Mouse (Mus musculus): ENCODE measurements at regions not wholly inside any gene's neighbourhood (a gene's known extent, or its start where the extent isn't known, plus 50 kb on each side); places are given as distances from the start of the nearest gene placed in this dataset.

DNA sequence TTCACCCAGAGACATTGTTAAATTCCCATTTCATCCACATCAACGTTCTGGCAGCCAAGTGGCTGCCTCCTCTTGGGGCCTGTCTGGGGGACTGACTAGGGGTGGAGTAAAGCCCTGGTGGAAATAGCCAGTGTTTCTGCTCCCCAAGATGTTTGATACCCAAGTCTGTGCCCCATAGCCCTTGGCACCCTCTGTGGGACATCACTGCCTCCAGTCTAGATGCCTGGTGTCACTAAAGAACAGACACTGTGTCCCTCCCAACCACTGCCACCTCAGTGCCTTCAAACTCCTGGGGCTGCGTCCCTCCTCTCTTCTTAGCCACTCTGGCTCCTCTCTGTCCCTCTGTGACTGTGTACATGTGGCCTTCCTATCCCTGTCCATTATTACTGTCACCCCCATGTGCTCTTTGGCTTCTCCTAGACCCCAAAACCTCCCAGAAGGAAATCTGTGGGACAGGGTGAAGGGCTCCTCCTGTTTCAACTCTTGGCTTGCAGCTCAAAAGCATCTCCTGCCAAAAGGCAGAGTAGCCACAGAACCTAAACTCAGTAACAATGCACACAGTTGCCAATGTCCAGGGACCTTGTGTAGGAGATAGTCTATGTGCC, 224.8 kb upstream of the Irx4 start:
- no peak for ATAC-seq (ENCODE audit: low TSS enrichment)

DNA sequence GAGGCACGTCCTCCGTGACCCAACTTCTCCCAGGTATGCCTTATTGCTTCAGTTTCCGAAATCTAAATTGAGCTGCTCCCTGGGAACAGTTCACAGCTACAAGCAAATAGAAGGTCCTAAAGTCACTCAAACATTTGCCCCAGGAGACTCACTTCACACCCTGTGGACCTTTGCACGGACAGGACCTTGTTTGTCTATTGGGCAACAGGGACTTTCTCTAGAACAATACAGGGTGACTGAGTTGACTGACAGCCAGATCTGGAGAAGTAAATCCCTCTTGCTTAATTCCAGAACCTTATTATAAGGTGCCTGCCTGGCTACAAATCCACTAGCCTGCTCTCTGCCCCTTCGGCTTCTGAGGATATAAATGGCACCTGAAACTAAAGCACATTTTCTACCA, 220.5 kb upstream of the Irx4 start:
- ATAC-seq (ENCODE audit: low TSS enrichment): no peak

DNA sequence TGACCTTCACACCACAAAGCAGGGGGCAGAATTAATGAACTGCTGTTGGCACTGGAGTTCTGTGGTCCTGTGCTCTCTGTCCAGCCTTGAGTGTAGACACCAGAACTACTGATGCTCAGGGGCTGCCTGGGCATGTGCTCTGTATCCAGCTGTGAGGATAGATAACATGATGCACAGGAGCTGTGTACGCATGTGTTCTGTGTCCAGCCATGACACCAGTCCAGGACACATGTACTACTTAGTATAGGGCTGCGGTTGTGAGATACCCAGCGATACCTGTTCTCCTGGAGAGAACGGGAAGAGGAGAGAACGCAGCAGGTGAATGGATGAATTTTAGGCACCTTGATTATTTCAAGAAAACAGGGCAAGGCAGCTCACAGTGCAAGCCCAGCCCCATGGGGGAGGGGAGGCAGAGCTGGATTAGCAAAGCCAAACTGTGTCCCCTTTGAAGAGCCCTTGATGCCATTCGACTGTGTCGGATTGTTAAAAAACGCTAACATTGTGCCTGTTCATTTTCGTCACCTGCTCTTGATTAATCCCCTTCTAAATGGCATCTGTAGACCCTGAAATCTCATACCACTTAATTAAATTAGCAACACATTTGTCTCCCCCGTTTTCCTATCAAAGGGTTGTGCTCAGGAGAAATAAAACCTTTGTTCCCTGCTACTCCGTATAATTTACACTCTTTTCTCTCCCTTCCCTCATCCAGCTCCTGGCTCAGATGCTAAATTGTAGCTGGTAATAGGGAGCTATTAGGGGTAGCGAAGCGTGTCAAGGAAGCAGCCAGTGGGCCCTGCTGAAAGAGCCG, 218.8 kb upstream of the Irx4 start:
- ATAC-seq (ENCODE audit: low TSS enrichment): no peak

DNA sequence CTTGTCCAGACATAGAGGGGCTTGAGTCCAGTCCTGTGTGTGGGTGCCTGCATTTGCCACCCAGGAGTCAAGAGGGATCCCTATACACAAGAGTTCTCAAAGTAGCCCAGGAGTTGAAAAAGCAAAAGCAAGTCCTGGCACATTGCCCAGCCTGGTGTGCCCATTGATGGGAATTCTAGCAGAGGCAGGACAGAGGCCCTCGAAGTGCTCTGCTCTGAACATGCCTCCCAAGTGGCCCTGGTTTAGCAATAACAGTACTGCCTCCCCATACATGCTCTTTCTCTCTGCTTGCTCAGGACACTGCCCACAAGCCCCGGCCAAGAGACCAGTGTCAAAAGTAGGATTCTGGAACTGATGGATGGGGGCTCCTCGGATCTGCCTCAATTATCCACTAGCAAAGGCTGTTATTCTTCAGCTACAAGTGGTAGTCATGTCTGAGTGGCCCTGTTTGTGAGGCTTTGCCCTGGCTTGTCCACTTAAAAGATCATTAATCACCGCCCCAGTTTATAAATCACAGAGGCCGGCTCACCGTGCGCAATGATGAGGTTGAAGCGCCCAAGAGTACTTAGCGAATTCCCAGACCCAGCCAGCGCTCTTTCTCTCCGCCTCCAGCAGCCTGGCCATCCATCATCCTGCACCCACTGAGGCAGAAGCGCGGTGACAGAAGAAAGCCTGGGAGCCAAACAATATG, 190.3 kb upstream of the Irx4 start:
- ATAC-seq (ENCODE audit: low TSS enrichment): no peak

DNA sequence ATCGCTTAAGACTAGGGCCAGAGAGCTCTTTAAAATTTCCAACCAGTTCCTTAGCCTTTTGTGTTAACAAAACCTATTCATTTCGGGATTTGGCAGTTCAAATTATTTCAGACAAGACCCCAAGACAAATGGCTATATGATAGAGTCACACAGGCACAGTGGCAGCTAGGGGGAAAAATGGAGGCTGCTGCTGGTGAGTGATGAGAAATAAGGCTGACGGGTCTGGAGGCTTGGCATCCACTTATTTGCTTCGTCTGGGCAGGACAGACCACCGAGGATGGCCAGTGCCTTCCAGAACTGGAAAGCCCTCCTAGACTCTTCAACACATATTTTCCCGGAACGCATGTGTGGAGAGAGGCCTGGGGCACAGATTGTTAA, 189.8 kb upstream of the Irx4 start:
- ATAC-seq (ENCODE audit: low TSS enrichment): no peak

DNA sequence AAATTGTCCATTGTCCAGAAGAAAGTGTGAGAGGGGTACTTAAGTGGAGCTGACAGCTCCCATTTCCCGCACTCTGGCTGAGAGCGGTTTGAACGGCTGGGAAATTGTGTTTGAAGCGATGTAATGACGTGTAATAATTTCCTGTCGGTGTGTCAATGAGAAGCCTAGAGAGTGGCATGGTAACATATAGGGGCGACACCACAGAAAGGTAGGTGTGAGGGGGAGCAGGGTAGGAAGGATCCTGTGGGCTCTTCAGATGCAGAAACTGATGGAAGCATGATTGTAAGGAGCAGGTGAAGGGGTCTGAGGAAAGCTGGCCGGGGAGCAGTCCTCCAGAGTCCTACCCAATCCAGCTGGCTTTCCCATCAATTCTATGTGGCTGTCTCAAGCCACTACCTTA, 189.2 kb upstream of the Irx4 start:
- no peak for ATAC-seq (ENCODE audit: low TSS enrichment)

DNA sequence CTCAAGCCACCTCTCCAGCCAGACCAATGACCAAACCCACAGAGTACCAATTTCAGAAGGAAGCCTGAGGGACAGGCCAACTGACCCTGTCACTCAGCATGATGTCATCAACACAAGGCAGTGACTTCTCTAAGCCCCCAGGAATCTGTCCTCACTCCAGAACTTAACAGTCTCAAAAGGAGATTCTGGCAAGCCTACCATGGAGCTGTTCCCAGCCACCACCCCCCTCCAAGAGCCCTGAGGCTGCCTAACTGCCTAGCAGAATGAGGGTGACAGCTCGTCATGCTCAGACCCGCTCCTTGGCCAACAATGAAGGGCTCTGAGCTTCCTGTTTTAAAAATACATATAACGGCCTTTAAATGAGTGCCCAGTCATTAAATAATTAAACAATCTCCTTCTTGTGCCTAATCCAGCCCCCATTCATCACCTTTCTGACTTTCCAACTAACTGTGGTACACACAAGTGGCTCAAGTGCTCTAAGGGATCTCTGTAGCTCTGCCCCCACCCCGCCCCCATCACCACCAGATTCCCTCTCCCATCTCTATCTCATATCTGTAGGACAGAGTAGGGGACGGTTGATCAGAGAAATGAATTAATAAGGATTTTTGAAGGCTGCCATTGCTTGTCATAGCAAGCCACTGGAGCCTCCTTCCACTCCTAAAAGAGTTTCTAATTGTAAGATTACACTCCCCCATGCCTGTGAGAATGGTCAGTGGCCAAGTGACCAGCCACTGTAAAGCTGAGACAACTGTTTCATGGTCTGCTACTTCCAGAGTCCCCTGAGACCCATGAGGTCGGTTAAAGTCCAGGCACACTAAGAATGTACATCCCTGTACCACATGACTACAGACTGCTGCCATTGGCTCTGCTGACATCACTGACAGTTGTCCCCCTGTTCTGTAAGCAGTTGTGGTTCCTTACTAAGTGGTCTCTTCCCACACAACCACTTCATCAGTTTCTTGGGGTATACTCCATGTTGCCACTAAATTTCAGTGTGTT, 188.1 kb upstream of the Irx4 start:
- ATAC-seq (ENCODE audit: low TSS enrichment): no peak

DNA sequence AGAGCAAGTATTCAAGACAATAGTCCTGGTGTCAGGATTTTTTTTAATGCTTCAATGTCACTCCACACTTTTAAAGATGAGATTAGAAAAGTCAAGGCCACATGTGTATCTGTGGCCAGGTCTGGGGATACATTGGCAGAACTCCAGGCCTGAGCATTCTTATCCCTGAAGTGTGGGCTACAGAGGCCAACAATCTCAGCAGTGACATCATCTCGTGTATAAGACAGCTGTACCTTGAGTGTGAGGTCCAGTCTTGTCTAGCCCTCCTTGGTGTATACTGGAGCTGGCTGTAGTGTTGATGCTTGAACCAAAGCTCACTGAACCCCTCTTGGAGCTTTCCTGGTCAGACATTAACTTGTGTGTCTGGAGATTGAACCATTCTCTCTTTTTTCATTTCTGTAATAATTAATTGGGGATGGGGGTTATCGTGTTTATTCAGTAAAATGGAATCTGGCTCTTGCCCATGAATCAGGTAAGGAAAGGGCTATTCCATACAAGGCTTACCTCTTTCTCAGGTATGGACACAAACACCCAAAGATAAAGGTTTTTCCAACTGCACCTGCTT, 182.3 kb upstream of the Irx4 start:
- no peak for ATAC-seq (ENCODE audit: low TSS enrichment)

DNA sequence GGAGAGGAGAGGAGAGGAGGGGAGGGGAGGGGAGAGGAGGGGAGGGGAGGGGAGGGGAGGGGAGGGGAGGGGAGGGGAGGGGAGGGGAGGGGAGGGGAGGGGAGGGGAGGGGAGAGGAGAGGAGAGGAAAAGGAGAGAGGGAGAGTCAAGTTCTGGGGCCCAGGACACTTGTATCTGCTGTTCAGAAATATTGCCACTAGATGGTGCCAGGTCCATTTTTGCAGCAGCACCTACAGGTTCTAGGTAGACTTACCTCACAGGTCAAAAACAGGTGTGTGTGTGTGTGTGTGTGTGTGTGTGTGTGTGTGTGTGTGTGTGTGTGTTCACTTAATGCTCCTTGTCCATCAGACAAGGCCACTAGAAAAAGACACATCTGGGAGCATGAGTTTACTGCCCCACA, 172.5 kb upstream of the Irx4 start:
- ATAC-seq (ENCODE audit: low TSS enrichment): 0 out of 2 replicates have a peak, but pooled peaks have one; percentile 52

DNA sequence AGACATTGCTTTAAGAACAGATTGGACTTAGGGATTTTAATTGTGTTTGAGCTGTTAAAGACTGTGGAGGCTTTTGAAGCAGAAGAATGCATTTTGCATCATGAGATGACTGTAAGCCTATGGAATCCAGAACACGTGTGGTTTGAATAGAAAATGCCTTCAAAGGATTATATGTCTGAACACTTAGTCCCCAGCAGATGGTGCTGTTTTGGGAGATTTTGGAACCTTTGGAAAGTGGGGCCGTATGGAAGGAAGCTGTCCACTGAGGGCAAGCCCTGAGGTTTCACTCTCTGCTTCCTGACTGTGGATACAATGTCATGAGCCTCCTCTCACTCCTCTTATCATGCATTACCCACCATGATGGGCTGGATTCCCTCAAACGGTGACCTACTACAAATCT, 168.4 kb upstream of the Irx4 start:
- no peak for ATAC-seq (ENCODE audit: low TSS enrichment)

DNA sequence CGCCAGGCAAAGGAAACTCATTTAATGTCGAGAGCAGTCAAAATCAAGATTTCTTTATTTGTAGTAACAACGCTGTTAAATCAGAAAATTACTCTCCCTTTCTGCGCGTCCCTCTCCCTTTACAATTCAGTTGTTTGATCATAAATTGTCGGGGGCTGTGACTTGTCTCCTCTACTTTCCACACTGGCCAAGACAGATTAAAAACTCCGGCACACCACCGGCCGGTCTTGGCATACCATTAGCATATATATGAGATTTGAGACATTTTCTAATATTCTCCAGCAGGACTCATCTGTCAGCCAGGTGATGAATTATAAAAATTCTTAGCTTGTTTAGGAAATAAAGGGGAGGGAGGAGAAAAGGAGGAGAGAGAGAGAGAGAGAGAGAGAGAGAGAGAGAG, 162.8 kb upstream of the Irx4 start:
- no peak for ATAC-seq (ENCODE audit: low TSS enrichment)

DNA sequence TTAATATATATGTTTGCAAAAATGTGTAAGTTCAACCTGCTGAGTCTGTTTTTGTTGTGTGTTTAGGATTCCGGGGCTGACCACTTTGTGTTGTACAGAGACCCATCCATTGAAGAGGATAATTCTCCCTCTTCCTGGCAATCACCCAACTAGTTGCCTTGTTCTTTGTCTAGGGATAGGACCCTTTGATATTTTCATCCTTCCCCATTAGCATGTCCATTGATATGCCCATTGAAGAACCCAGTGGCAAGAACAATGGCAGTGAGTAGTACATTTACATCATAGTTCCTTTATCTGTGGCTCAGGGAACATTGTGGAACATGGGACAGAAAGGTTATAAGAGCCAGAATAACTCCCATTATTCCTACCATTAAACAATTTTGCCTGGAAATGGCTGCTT, 160.9 kb upstream of the Irx4 start:
- ATAC-seq (ENCODE audit: low TSS enrichment): no peak

DNA sequence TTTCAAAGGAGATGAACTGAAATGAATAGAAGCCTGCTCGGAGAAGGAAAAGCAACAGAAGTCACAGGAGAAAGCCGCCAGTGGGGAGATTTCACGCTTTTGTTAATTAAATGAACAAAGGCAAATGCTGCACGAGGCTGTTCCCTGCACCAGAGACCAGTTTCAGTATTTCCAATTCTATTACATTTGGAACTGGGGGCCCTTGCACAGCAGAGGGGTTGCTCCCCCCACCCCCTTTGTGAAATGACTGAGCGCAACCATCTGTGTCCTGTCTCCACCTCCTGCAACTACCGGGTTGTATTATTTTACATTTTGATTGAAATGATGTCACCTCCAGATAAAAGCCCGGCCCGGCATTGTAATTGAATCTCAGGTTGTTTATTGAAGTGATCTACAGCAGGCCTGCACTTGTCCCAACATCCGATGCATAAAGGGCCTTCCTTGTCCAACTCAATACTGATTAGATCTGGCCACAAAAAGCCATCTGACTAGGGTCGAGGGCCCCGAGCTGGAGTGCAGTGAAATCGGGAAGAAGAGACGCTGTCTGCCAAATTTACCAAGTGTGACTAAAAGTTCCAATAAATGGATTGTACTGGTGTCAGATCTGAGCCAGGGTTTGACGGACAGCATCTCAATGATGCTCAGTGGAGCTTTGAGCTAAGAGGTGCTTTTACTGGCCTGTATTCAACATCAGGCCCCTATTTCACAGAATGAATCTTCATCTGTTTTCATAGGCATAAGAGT, 152.9 kb upstream of the Irx4 start:
- no peak for ATAC-seq (ENCODE audit: low TSS enrichment)

DNA sequence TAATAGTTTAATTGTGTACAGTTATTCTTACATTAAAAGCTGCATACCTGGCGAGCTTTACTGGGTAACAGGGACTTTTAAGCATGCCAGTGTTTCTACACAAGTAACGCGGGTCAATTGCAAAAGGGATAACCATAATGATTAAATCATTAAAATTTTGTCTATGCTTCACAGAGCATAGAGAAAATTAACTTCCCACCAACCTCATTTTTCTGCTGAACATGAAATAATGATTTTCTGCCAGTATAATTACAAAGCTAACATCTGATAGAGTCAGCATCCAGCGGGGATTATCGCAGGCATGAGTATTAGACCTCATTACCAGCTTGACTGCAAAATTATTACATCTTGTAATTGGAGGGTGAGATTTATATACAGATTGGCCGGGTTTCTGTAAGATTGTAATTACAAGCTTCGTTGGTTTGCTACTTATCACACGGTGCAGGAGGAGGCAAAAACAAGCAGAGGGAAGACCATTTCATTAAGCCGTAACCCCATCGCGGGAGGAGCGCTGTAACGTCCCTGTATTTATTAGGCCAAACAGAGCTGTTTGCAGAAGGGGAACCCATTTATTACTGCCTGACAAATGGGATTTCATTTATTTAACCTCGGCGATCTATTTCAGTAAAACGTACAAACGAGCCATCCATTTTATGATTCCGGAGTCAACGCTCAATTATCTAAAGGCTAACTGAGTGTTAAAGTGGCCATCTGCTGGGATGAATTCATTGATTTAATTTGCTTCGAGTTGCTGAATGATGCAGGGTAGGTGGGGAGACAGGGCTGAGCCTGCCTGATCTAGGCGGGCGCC, 143.3 kb upstream of the Irx4 start:
- ATAC-seq (ENCODE audit: low TSS enrichment): no peak; the same call in 1 of the 2 replicates

DNA sequence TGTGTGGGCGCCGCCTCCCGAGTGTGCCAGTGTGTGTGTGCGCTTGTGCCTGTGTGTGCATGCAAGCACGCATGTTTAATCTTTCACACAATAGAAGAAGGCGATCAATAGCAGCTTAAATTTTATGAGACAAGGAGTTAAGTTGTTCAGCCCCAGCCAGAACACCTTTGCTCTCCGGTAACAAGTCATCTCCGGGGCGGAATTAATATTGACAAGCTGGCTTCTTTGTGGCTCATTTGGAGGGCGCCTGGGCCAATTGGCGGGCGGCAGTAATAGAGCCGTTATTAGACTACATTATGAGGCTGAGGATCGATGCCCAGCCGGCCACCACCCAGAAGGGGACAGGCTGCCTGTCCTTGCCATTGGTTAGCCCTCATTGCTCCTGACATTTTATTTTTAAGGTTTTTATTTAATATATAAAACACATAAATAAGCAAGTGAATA, 142.6 kb upstream of the Irx4 start:
- ATAC-seq (ENCODE audit: low TSS enrichment): peak; percentile 80; the same call in 1 of the 2 replicates

DNA sequence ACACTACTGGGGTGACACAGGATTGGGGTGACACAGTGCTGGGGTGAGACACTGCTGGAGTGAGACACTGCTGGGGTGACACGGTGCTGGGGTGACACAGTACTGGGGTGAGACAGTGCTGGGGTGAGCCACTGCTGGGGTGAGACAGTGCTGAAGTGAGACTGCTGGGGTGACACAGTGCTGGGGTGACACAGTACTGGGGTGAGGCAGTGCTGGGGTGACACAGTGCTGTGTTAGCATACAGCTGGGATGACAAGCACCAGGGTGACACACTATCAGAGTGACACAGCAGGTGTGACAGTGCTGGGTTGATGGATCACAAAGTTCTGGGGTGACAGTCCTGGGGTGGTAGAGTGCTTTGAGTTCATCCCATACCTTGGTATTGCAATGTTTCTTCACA, 137.3 kb upstream of the Irx4 start:
- no peak for ATAC-seq (ENCODE audit: low TSS enrichment)

DNA sequence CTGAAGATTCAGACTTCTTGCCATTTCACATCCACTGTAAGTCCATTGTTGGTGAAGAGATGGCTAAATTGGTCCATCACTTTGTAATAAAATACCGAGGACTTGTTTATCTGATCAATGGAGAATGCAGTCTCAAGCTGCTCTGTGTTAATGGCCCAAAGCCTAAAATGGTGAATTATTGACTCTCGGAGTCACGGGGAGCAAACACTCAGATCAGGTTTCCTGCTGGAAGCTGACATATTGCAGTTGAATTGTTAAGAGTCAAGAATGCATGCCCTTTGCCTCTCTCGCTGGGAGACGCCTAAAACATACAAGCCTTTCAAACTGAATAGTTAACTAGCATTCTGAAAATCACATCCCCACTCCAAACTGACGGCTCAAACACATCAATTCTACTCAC, 129.0 kb upstream of the Irx4 start:
- ATAC-seq (ENCODE audit: low TSS enrichment): no peak

DNA sequence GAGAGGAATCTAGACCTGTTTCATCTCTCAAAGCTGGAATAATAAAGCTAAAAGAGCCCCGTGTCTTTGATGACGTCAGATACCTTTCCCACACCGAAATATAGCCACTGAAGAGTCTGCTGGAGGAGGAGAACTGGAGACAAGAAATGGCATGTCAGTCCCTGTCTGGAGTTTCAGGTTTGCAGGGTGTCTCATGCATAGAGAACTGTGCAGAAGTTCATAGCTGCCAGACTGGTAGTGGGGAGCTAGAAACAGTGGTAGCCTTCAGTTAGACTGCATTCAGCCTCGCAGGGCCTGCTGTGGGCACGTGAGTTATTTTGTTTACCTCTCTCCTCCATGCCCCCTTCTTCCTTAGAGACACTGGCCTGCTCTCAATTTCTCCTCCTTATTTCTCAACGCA, 127.5 kb upstream of the Irx4 start:
- ATAC-seq (ENCODE audit: low TSS enrichment): no peak

DNA sequence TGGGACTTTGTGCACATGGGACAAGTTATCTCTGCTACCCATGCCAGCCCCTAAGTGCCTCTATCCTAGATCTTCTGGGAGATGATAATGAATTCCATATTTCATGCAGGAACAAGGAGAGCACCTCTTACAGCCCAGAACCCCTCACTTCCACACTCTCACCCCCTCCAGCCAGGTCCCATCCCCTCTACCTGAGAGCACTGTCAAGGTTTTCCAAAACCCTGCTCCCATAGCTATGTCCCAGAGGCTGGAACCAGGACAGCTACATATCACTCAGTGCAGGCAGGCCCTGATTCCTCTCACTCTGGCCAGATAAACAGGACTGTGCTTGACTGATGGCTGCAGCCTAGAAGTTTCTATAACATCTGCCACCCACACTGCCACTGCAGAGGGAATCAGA, 125.3 kb upstream of the Irx4 start:
- no peak for ATAC-seq (ENCODE audit: low TSS enrichment)

DNA sequence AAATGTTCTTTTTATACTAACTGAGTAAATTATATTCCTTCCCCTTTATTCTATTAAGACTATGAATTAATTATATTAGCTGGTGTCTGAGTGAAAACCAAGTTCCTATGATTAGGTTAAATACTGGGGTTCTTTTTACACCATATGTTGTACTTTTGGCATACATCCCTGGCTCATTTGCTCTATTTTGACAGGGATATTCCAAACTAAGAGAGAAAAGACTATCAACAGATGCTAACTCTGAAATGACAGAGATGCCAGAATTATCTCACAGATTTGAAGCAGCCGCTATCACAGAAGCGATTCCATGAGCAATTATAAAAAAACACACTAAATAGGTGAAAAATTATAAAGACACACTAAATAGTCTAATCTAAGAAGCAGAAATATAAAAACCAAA, 119.0 kb upstream of the Irx4 start:
- no peak for ATAC-seq (ENCODE audit: low TSS enrichment)

Measured in frontal cortex, adult (tissue).